Mouse (Mus musculus) ES-Bruce4 (cell line): Measurements from ENCODE around the gene Tmem247.

Experiments
- CTCF ChIP-seq: IDR thresholded peaks from one replicate; pipeline ENCODE4 v1.8.1; 2011; ENCODE audit warnings: low read depth, low read length
- EP300 ChIP-seq: IDR thresholded peaks from 2 replicates; pipeline ENCODE4 v1.6.1; 2011; ENCODE audit warnings: low read depth, low read length; ENCODE audit not compliant: insufficient read depth
- POLR2A ChIP-seq: IDR thresholded peaks from one replicate; pipeline ENCODE4 v1.8.1; 2011; ENCODE audit warnings: low read length; ENCODE audit not compliant: insufficient read depth

DNA sequence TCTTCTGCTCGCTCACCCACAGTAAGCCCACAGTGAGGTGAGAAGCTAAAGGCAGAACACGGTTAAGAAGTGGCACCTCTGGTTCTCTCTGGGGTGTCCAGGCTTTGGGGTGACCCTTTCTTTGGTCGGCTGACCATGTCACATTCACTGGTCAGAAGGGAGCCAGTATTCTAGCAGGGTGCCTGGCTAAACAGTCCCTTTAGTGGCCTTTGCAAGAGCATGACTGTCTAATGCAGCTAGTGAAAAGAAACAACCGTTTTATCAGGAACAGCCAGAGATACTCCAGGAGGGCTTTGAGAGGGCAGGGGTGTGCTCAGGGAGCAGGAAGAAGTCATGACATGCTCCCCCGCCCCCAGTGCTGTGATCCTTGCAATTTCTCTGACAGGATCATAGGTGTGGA is 5.9 kb upstream of the Tmem247 start:
- TF ChIP-seq CTCF, result no peak
- no peak for TF ChIP-seq EP300
- TF ChIP-seq POLR2A, result no peak
